Mouse (Mus musculus) heart, adult 2 months (tissue): Measurements from ENCODE around the gene Dnah14. TPM values are rescaled to one million over a fixed set of nuclear protein-coding genes. Genes with fewer than 3 reads are reported as not detected.

Experiments
- DNase-seq, 2 experiments: peaks; one replicate each; pipeline ENCODE4 v3.0.0; 2021
- H3K27ac ChIP-seq: fragments of 200-600 bp; 2 replicates; pipeline ENCODE4 v1.8.1; 2022
- H3K27me3 ChIP-seq: fragments of 200-500 bp; 2 replicates; pipeline ENCODE4 v1.6.1; 2012; ENCODE audit warnings: mild to moderate bottlenecking, low read length, inconsistent platforms, mixed read lengths; ENCODE audit not compliant: control insufficient read depth, insufficient read depth
- H3K36me3 ChIP-seq: fragments of 200-500 bp; 2 replicates; pipeline ENCODE4 v1.6.1; 2012; ENCODE audit warnings: low read length, inconsistent platforms; ENCODE audit not compliant: control insufficient read depth, insufficient read depth
- H3K4me1 ChIP-seq: fragments of 200-500 bp; 2 replicates; pipeline ENCODE4 v1.6.1; 2011; ENCODE audit warnings: low read length; ENCODE audit not compliant: control insufficient read depth, insufficient read depth
- H3K4me3 ChIP-seq: fragments of 200-600 bp; 2 replicates; pipeline ENCODE4 v1.8.1; 2022
- H3K79me2 ChIP-seq: fragments of 200-500 bp; replicated peaks from 2 replicates; pipeline ENCODE4 v1.6.1; 2012; ENCODE audit warnings: mild to moderate bottlenecking, inconsistent platforms, low read length, moderate library complexity, mixed read lengths; ENCODE audit not compliant: control insufficient read depth, insufficient read depth
- H3K9ac ChIP-seq: fragments of 200-500 bp; 2 replicates; pipeline ENCODE4 v1.6.1; 2012; ENCODE audit warnings: low read depth, mild to moderate bottlenecking, control low read depth, inconsistent platforms, low read length, mixed read lengths
- CTCF ChIP-seq: fragments of 200-600 bp; IDR thresholded peaks from 2 replicates; pipeline ENCODE4 v1.8.1; 2022; ENCODE audit warnings: antibody characterized with exemption, mild to moderate bottlenecking, moderate library complexity
- EP300 ChIP-seq: fragments of 200-500 bp; IDR thresholded peaks from 2 replicates; pipeline ENCODE4 v1.6.1; 2011; ENCODE audit warnings: low read depth, low read length, control low read depth; ENCODE audit not compliant: insufficient read depth
- POLR2A ChIP-seq: fragments of 200-500 bp; IDR thresholded peaks from 2 replicates; pipeline ENCODE4 v1.6.1; 2011; ENCODE audit warnings: mild to moderate bottlenecking, low read depth, low read length, control low read depth; ENCODE audit not compliant: insufficient read depth
- WGBS: fragments of 180-500 bp; shearing (Covaris S2); methylation state at CpG from one replicate; pipeline ENCODE4 v1.1.7; 2018; 5-methylcytosine and 5-hydroxymethylcytosine counted together
- intact Hi-C: fragments of 180-260 bp; cut with DNase I; formaldehyde crosslinking; loops from one replicate; pipeline ENCODE4 v1.15.1; 2025
- polyA plus RNA-seq: library from polyadenylated mRNA; depleted of rRNA; stranded (reverse); fragments of >200 nt; gene quantifications from 2 replicates; pipeline ENCODE4 v1.2.3, GENCODE M21; 2012
- total RNA-seq, 2 experiments: library from RNA; stranded (reverse); gene quantifications; 2 replicates each; pipeline ENCODE4 v1.2.3; 2021

Dnah14 gene
- total and polyA plus RNA-seq, 3 experiments: not detected

DNA sequence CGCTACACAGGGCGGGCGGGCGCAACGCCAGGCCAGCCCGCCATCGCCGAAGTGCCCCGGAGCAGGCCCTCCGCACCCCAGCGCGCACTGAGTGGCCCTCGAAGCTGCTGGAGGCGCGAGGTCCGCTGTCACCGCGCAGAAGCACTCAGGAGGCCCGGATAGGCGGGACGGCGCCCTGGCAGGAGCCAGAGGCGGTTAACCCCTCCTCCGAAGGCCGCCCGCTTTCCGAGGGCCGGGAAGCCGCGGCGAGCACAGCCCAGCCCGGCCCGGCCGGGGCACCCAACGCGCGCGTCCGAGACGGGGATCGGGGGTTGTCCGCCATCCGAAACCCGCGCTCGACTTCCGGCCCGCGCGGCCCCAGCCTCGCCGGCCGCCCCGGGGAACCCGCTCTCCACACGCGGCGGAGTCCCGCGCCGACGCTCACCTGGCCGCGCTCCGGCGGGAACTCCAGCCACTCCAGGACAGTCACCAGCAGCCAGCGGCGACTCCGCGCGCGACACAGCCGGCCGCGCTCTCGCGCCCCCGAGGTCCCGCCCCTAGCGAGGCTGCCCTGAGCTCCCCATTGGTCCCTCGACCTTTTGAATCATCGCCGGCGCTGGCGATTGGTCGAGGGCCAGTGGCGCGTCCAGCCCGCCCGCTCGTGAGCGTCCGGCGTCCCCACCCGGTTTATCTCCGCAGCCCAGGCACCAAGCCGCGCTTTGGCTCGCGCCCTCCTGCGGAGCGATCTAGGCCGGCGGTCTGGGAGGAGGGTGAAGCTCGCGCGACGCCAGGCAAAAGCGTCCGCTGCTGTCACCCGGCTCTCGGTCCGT, 265.7 kb downstream of the Dnah14 start:
- H3K27me3 ChIP-seq: no peaks in the 10 kb centered on the region
- TF ChIP-seq EP300: peak; percentile 78; the same call in 1 of the 2 replicates
- TF ChIP-seq POLR2A: peak; percentile 89
- peak; percentile 61 for TF ChIP-seq CTCF
- peak overlapping the region; percentile 93 for H3K4me3 ChIP-seq
- intact Hi-C loops: loop anchor here (2.0 to 5.0 kb wide), 3 partner anchors 19 to 285 kb away; no protein-coding TSS in a partner anchor
- H3K4me1 ChIP-seq: peaks cover 7% of the 10 kb centered on the region
- WGBS: under 1% methylated on average over 113 of the region's 113 CpGs
- H3K27ac ChIP-seq: peak overlapping the region; percentile 96
- H3K79me2 ChIP-seq: peaks cover 1% of the 10 kb centered on the region; the same call in 1 of the 2 replicates
- peaks cover 4% of the 10 kb centered on the region; the same call in 1 of the 2 replicates for H3K36me3 ChIP-seq
- H3K9ac ChIP-seq: peak overlapping the region; percentile 87
- peak; percentile 97 to 99 for DNase-seq

DNA sequence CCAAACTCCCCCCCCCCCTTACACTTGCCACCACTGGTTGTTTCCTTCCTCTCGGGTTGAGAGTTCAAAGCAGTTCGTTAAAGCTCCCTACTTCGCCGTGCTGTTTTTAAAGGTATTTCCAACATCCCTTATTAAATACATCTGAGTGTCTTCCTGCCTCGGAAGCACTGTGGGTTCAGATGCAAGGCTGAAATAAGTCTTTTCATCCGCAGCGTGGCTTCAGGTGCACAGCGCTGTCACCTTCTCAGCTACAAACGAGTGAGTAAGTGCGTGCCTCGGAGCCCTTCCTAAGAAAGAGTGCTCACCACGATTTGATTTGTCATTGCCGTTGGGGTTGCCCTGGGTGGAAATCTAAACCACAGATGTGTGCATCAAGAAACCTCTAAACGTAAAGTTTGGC, 266.4 kb downstream of the Dnah14 start, which contains the start of gene Lbr:
Gene Lbr, minus strand, starts transcription at position 266 of the 400 bp plus-strand sequence.
- H3K4me3 ChIP-seq: peak within 1 kb of the TSS; percentile 93
- WGBS: 3% methylated on average over 14 of the region's 14 CpGs
- peak within 1 kb of the TSS; percentile 96 for H3K27ac ChIP-seq
- peaks cover 7% of the 10 kb centered on the region for H3K4me1 ChIP-seq
- H3K9ac ChIP-seq: peak within 1 kb of the TSS; percentile 87
- no peaks in the 10 kb centered on the region for H3K27me3 ChIP-seq
- peaks cover 1% of the 10 kb centered on the region; the same call in 1 of the 2 replicates for H3K79me2 ChIP-seq
- TF ChIP-seq POLR2A (no peak), EP300 (no peak), CTCF (no peak)
- DNase-seq: peak in 1 of 2 experiments; percentile 39
- intact Hi-C loops: loop anchor here (2.0 to 5.0 kb wide), 3 partner anchors 18 to 285 kb away; no protein-coding TSS in a partner anchor
- peaks cover 4% of the 10 kb centered on the region; the same call in 1 of the 2 replicates for H3K36me3 ChIP-seq

DNA sequence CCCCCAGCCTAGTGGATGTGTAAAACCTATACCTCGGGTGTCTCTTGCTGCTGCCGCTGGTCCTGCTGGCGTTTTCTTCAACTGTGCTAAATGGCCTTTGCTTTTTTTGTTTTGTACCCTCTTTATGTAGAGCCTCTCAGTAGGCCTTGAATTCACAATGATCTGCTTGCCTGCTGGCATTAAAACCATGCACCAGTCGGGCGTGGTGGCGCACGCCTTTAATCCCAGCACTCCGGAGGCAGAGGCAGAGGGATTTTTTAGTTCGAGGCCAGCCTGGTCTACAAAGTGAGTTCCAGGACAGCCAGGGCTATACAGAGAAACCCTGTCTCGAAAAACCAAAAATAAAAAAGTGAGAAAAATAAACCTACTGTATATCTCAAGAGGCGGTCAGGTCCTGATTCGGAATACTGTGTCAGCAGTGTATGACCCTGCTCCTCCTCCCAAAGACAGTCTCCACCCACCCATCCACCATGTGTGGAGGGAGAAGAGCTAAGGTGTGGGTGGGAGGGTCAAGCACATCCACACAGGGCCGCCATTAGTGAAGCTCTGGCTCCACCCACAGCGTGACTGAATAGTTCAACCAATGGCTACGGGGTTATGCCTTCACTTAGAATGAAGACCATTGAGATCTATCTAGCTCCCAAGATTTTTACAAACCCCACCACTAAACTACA, 268.7 kb downstream of the Dnah14 start:
- DNase-seq: no peak
- H3K79me2 ChIP-seq: no peaks in the 10 kb centered on the region
- peaks cover 2% of the 10 kb centered on the region; the same call in 1 of the 2 replicates for H3K4me1 ChIP-seq
- 90% methylated on average over 15 of the region's 15 CpGs for WGBS
- no peaks in the 10 kb centered on the region for H3K27me3 ChIP-seq
- no peak for TF ChIP-seq POLR2A
- no peak for TF ChIP-seq EP300
- TF ChIP-seq CTCF: no peak
- H3K27ac ChIP-seq: no peak overlapping the region
- no peak overlapping the region for H3K9ac ChIP-seq
- intact Hi-C loops: loop anchor here (5.0 kb wide), 2 partner anchors 37 to 282 kb away; no protein-coding TSS in a partner anchor
- no peaks in the 10 kb centered on the region; the same call in 1 of the 2 replicates for H3K36me3 ChIP-seq
- H3K4me3 ChIP-seq: no peak overlapping the region

DNA sequence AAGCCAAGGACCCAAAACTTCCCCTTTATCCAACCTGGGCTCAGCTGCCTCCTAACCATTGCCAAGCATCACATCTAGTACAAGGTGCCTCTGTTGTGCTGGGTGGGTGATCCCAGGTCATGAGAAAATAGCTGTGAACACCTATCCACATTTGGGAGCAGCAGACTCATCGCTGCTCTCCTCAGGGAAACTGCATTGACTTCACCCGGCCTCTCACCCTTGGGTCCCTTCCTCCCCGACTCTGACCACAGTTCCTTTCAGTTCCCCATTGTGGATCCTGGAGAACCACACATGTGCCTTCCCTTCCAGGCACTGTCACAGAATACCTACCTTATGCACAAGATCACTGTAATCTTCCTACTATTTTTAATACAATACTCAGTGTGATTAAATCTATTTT, 269.4 kb downstream of the Dnah14 start:
- Histone ChIP-seq H3K36me3 (no peaks in the 10 kb centered on the region), H3K27me3 (no peaks in the 10 kb centered on the region), H3K79me2 (no peaks in the 10 kb centered on the region), H3K4me1 (0 out of 2 replicates have a peak, but pooled peaks cover 1% of the 10 kb centered on the region), H3K9ac (no peak overlapping the region), H3K4me3 (no peak overlapping the region), H3K27ac (no peak overlapping the region)
- TF ChIP-seq EP300 (no peak), CTCF (no peak)
- intact Hi-C loops: no loop called here
- 85% methylated on average over 3 of the region's 3 CpGs for WGBS
- DNase-seq: peak in 1 of 2 experiments; percentile 24

DNA sequence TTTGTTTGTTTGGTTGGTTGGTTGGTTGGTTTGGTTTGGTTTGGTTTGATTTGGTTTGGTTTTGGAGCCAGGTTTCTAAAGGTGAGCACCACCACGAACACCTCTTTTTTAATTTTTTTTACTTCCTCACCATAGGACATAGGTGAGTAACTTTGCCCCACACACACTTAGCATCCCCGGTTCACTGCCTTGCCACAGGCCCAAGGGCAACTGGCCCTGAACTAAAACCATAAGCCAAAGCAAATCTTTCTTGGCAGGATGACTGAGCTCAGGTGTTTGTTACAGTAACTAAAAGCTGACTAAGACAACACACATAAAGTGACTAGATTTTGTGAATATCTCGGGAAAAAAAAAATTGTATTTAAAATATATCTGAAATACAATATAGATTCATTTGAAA, 271.0 kb downstream of the Dnah14 start:
- no peak overlapping the region for H3K4me3 ChIP-seq
- TF ChIP-seq POLR2A: no peak
- no peak for TF ChIP-seq CTCF
- no peak for TF ChIP-seq EP300
- peaks cover 7% of the 10 kb centered on the region for H3K4me1 ChIP-seq
- H3K79me2 ChIP-seq: no peaks in the 10 kb centered on the region
- no peak overlapping the region for H3K9ac ChIP-seq
- no peaks in the 10 kb centered on the region for H3K36me3 ChIP-seq
- H3K27ac ChIP-seq: no peak overlapping the region
- H3K27me3 ChIP-seq: no peaks in the 10 kb centered on the region
- WGBS: 95% methylated on average over 3 of the region's 3 CpGs
- no peak for DNase-seq
- intact Hi-C loops: no loop called here
